Mouse (Mus musculus) left cerebral cortex, adult 11 months (tissue): ENCODE data around the gene Rnf2.

Source experiments
- DNase-seq: peaks from one replicate; pipeline ENCODE4 v3.0.0; 2022; ENCODE audit warnings: low spot score

Gene Rnf2

GRCm38 (mm10) chr1:151500531-151501361 lies at the start of gene Rnf2:
Gene Rnf2 (minus strand): TSS chr1:151500955.
- peak; percentile 75 for DNase-seq

GRCm38 (mm10) chr1:151549794-151550193 lies 49.0 kb upstream of the Rnf2 start:
- DNase-seq = no peak

- DNase-seq = no peak
These were observed 48.3 kb upstream of the Rnf2 start for GRCm38 (mm10) chr1:151548896-151549610.

GRCm38 (mm10) chr1:151545571-151545970 lies 44.8 kb upstream of the Rnf2 start:
- no peak for DNase-seq

GRCm38 (mm10) chr1:151544581-151544980 lies 43.8 kb upstream of the Rnf2 start:
- no peak for DNase-seq

- DNase-seq = no peak
These were observed 43.2 kb upstream of the Rnf2 start for GRCm38 (mm10) chr1:151543796-151544477.

- DNase-seq = no peak
These were observed 25.9 kb upstream of the Rnf2 start for GRCm38 (mm10) chr1:151526701-151527100.

GRCm38 (mm10) chr1:151517571-151518250 lies 17.0 kb upstream of the Rnf2 start:
- no peak for DNase-seq

- no peak for DNase-seq
These were observed 16.1 kb upstream of the Rnf2 start for GRCm38 (mm10) chr1:151516871-151517270.

- DNase-seq = no peak
These were observed 15.0 kb upstream of the Rnf2 start for GRCm38 (mm10) chr1:151515733-151516132.

- no peak for DNase-seq
These were observed 13.4 kb upstream of the Rnf2 start for GRCm38 (mm10) chr1:151514119-151514518.

GRCm38 (mm10) chr1:151510811-151511210 lies 10.1 kb upstream of the Rnf2 start:
- DNase-seq = no peak

- peak; percentile 19 for DNase-seq
These were observed 797 bp downstream of the Rnf2 start for GRCm38 (mm10) chr1:151499815-151500501.

- DNase-seq = no peak
These were observed 2.4 kb downstream of the Rnf2 start for GRCm38 (mm10) chr1:151498381-151498780.

- no peak for DNase-seq
These were observed 2.8 kb downstream of the Rnf2 start for GRCm38 (mm10) chr1:151497942-151498341.

- DNase-seq = no peak
These were observed 3.7 kb downstream of the Rnf2 start for GRCm38 (mm10) chr1:151497028-151497427.

- DNase-seq = no peak
These were observed 5.0 kb downstream of the Rnf2 start for GRCm38 (mm10) chr1:151495635-151496285.

GRCm38 (mm10) chr1:151494711-151495110 lies 6.0 kb downstream of the Rnf2 start:
- DNase-seq = no peak

- DNase-seq = no peak
These were observed 6.9 kb downstream of the Rnf2 start for GRCm38 (mm10) chr1:151493826-151494225.

GRCm38 (mm10) chr1:151492419-151492818 lies 8.3 kb downstream of the Rnf2 start:
- DNase-seq = no peak

- DNase-seq = no peak
These were observed 10.9 kb downstream of the Rnf2 start for GRCm38 (mm10) chr1:151489806-151490205.
